Mouse (Mus musculus) embryo, embryonic 11.5 days (tissue): ENCODE measurements around the gene Gm37240.

Experiments used
- DNase-seq: peaks from one replicate; pipeline ENCODE4 v3.0.0-alpha.2; 2012; ENCODE audit warnings: low read depth, low spot score

The Gm37240 gene

GRCm38 (mm10) chr3:84775067-84775423 lies 1112.3 kb downstream of the Gm37240 start:
- DNase-seq = no peak

GRCm38 (mm10) chr3:84774246-84775066 lies 1112.9 kb downstream of the Gm37240 start:
- no peak for DNase-seq

GRCm38 (mm10) chr3:84771980-84772379 lies 1115.3 kb downstream of the Gm37240 start:
- no peak for DNase-seq

DNA sequence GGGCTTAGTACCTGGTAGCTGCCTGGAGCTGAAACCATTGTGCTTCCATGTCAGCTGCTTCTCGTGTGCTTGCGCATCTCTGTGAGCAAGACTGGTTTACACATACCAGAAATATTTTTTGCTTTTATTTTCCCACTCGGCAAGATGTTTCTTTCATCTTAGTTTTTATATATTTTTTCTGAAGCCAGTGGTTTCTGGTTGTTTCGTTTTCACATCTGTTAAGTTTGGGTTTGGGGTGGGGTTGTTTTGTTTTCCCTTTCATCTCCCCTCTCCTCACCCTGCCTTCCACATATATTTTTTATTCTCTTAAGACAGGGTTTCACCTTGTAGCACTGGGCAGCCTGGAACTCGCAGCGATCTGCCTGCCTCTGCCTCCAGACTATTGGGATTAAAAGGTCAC lies 1116.8 kb downstream of the Gm37240 start:
- no peak for DNase-seq

DNA sequence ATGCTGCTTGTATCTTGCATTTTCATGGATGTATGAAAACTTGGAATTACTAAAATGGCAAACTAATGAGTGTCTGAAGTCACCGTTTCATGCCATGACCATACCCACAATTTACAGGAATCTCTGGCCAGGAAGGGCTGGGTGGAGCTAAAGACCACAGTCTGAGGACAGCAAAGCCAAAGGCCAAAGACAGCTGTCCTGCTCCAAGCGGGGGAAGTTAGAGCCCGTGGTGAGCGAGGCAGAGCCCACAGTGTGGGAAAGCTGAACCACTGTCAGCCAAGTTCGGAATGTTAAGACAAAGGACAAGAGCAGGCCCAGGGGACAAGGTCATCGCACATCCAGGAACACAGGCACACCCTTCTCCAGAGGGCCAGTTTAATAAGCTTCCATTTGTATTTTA lies 1117.9 kb downstream of the Gm37240 start:
- DNase-seq = no peak

DNA sequence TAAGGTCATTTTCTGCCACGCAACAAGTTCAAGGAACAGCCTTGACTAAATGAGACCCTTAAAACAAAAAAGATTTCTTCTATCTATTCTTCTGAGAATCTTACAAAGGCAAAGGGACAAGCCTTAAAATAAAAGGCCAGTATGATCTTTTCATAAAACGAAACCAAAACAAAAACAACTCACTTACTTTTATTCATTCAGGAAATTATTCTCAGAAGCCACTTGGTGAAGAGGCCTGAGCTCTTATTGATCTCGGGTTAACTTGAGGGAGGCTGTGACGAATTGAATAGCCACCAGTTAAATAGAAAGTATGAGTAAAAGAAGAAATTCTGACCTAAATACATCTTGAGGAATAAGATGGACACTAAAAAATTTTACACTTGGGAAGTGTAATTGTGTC lies 1118.4 kb downstream of the Gm37240 start:
- DNase-seq = no peak

- no peak for DNase-seq
Observed at GRCm38 (mm10) chr3:84753816-84754215, 1133.5 kb downstream of the Gm37240 start.

DNA sequence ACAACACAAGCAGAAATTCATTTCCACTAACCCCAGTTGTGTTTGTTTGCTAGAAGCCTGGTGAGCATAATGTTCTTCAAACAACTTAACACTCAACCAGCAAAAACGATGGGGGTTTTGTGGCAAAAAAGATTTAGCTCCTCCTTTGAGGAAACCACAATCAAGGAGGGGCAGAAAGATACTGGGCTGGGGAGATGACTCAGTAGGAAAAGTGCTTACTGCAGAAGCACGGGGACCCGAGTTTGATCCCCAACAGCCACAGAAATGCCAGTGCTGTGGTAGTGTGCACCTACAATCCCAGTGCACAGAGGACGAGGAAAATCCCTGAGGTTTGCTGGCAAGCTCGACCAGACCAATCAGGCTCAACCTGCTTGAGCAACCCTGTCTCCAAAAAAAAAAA lies 1138.1 kb downstream of the Gm37240 start:
- no peak for DNase-seq

- DNase-seq = no peak
Observed at GRCm38 (mm10) chr3:84748139-84748538, 1139.2 kb downstream of the Gm37240 start.

GRCm38 (mm10) chr3:84745537-84746189 lies 1141.7 kb downstream of the Gm37240 start:
- no peak for DNase-seq

DNA sequence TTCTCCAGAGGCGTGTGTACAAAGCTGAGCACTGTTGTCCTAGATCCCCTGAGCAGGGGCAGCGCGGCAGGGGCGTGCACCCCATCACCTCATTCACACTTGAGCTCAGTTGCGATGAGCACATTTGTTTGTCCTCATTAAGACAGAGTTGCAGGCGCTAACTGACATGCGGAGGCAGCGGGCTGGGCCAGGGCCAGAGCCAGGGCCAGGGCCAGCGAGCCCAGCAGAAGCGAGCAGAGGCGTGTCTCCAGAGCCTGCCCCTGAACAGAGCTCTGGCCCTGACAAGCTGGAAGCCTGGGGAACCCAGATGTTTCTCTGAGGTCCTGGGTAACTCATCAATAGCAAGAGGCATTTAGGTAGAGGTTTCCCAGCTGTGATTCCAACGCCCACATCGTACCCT lies 1142.6 kb downstream of the Gm37240 start:
- no peak for DNase-seq

GRCm38 (mm10) chr3:84740050-84740596 lies 1147.2 kb downstream of the Gm37240 start:
- DNase-seq = no peak

- DNase-seq = no peak
Observed at GRCm38 (mm10) chr3:84737137-84737536, 1150.2 kb downstream of the Gm37240 start.

- no peak for DNase-seq
Observed at GRCm38 (mm10) chr3:84735716-84736115, 1151.6 kb downstream of the Gm37240 start.

DNA sequence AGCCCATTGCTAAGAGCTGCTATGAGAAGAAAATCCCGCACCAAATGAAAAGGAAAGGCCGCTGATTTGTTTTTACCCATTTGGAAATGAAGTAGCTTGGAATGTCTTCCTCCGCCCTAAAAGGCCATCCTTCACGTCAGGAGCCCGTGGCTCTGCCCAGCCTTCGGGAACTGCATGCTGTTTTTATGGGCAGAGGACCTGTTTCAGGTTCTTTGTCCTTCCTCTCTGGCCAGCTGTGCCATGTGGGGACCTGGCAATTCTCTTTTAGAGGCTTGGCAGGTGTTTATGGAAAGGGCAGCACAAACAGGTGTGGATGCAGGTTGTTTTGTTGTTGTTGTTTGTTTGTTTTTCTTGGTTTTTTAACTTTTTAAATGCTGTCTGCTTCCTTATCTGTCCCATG lies 1154.8 kb downstream of the Gm37240 start:
- DNase-seq = no peak

DNA sequence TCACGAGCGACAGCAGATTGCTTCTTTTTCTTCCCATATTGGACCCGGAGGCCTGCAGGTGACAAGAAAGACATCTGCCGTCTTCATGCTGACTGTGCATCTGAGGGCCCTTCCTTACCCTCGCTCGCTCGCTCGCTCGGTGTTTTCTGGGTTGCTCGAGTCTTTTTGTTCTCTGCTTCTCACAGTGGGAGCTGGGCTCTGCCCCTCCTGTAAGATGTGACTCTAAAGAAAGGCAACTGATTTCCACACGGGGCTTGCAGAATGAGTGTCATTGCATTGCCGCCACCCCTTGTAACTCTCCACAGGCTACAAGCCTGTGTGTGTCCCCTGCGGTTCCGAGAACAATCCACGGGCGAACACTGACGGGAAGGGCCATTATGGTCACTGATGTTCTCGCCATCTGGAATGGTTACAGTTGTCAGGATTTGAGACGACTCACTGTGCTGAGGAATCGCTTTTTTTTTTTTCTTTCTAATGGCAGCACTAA lies 1155.3 kb downstream of the Gm37240 start:
- no peak for DNase-seq

DNA sequence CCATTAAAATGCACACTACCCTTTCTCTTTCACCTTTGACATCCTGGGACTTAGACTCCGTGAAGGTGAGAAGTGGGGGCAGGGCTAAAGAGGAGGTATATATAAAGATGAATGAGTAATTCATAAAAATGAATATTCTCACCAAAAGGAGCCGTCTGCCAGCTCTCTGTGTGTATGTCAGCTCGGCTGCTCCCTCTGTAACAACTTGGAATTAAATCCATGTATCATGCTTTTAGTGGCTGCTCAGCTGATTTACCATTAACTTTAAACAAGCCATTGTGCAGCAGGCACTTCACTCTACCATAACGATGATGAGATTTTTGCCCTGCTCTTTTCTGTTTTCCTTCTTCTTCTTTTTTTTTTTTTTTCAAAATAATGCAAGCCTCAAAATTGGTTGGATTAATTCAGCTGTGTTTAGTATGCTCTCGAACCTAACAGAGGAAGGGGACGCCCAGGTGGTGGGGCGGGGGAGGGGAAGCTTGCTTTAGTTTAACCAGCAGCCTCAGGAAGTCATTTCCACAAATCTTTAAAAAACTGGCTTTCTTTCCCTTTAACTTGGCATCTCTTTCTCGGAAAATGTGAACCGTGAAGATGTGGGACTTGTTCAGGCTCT lies 1155.8 kb downstream of the Gm37240 start:
- DNase-seq = no peak

GRCm38 (mm10) chr3:84731003-84731402 lies 1156.3 kb downstream of the Gm37240 start:
- no peak for DNase-seq

GRCm38 (mm10) chr3:84729806-84730205 lies 1157.5 kb downstream of the Gm37240 start:
- no peak for DNase-seq

DNA sequence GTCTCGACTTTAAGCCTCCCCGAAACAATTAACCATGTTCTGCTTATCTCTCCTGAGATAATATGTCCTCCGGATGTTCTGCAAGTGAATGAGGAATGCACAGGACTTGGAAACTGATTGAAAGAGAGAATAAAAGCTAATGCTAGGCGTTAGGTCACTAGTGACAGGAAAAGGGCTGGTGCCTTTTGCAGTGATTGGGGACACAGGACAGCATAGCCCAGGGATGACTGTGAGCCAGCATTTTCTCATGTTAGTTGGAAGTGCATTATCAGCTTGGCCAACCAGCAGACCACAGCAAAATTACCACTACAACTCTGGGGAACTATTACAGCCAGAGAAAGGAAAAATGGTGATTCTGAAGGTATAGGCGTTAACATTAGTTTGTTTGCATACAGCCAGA lies 1163.3 kb downstream of the Gm37240 start:
- DNase-seq = no peak

GRCm38 (mm10) chr3:84722680-84723079 lies 1164.6 kb downstream of the Gm37240 start:
- DNase-seq = no peak

- no peak for DNase-seq
Observed at GRCm38 (mm10) chr3:84715073-84715768, 1172.1 kb downstream of the Gm37240 start.
